Mouse (Mus musculus) yolk sac, embryonic 10.5 days (tissue): Measurements from ENCODE around the gene Cd68.
"Not testable (repeated sequence)": the region's sequence is repeated elsewhere in the genome, so short reads cannot be mapped to it uniquely, and the experiment has no call there.

Experiments
- DNase-seq: peaks from one replicate; pipeline ENCODE4 v3.0.0-alpha.2; 2017; ENCODE audit warnings: low spot score

Cd68 gene

DNA sequence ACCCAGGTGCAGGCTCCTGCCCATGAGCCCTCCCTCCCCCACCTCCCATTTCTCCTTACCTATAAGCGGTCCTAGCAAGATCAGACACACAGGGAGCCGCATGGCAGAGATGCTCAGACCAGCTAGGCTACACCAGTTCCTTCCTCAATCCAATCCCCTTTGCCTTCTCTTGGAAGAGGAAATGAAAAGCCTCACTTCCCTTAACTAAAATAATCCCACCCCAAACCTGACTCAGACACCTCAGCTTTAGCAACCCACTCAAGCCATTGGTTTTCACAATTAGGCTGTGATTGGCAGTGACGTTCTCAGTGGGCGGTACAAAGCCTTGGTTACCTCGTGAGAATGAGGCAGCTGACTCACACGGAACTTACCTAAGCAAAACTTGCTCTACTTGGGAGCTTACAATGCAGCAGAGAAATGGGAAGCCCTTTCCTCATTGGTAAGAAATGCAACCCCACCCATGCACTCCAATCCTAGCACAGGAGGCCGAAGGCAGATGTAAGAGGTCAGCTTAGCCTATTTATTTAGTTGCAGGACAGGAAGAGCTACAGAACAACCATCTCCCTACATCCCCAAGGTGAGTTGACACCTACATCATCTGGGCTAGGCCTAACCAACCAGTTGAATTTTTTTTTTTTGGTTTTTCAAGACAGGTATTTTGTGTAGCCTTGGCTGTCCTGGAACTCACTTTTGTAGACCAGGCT is at the start of gene Cd68:
Gene Cd68, minus strand, starts transcription at position 193 of the 704 bp plus-strand sequence.
- peak; percentile 79 for DNase-seq

- DNase-seq = no peak
Measured at GRCm38 (mm10) chr11:69715482-69715881, 49.5 kb upstream of the Cd68 start.

GRCm38 (mm10) chr11:69714636-69715329 is 48.8 kb upstream of the Cd68 start:
- DNase-seq = peak; percentile 81

GRCm38 (mm10) chr11:69712954-69713672 is 47.2 kb upstream of the Cd68 start:
- peak; percentile 63 for DNase-seq

DNA sequence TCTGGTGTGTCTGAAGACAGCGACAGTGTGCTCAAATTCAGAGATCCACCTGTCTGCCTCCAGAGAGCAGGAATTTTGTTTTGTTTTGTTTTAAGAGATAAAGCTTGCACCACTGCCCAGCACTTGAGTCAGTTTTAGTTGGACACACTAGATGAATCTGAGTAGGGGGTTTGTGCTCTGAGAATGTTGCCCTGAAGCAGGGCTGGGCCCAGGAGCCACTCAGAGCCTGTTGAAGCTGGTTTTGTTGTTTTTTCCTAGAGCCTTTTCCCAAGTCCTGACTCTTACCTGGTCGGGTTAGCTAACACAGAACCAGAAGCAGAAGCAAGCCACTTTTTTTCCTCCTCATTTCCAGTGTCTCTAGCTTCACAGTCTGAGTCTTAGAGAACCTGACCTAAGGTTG is 45.1 kb upstream of the Cd68 start:
- no peak for DNase-seq

DNA sequence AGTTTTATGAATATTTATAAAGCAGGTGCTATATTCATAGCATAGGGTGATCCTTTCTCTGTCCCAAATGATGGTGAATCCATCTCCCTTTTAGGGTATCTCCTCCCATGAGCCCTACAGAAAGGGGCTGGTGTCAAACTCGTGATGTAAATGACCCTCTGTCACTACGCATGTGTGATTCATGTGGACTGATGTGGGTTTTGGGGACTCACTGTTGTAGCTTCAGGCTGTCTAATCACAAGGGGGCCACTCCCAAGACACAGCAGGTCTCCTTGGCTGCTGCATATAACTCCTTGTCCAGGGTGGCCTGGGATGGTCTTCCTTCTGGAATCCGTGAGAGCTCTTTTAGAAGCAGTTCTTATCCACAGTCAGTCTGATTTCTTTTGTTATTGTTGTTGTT is 44.5 kb upstream of the Cd68 start:
- DNase-seq = no peak

DNA sequence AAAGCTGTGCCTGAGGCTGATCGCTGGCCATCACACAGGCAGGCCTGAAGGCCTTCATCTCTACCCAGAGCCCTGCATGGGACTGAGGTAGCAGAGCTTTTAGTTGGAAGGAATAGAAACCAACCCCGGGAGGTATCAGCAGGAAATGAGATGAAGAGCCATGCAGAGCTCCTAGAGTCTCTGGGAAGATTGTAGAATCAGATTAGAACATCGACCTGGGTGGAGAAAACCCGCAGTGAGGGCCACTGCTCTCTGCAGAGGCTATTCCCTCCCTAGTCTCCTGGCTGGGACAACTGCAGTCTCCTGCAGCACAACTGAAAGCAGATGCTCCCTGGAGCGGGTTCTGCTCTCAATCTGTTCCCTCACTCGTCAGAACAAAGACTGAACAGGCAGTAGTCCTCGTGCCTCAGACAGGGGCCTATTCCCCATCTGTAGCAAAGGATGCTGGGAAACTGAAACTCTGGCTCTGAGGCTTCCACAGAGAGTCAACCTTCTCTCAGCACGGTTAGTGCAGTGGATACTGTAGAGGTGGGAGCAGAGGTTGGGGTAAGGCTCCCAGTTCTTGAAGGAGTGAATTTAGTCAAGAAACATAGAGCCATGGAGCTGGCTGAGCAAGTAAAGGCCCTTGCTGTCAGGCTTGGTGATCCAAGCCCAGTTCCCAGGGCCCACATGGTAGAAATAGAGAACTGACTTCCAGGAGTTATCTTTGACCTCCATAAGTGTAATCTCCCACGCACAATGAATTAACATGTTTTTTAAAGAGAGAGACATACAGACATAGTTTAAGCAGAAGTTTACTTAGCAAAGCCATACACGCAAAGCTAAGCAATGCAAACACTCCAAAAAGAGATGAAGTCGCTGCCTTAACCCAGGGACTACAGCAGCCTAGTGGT is 43.8 kb upstream of the Cd68 start:
- DNase-seq = no peak

DNA sequence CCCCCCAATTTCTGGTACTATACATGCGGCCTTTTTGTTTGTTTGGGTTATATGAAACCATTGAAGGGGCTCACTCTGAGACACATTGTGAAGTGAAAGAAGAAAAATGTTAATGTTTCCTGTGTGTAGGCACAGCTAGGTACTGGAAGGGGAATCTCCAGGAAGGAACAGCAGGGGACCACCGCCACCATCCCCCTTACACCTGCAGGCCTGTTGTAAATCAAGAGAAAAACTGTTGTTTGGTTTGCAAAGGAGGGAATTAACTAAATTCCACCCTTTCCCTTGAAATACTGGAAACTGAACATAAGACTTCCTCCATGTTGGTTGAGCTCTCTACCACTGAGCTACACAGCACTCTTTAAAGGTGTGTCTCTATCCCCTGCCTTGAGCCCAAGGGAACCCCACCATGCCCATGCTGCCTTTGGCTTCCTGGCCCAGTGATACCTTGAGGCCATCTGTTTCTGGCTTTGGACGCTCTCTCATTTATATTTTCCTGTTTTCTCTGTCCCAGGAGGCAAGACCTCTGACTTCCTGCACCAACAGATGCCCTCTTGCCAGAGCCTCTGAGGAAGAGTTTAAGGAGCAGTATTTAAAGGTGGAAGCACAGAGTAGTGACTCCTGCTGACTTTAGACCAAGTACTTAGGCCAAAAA is 42.8 kb upstream of the Cd68 start:
- no peak for DNase-seq

- no peak for DNase-seq
Measured at GRCm38 (mm10) chr11:69707873-69708381, 42.0 kb upstream of the Cd68 start.

DNA sequence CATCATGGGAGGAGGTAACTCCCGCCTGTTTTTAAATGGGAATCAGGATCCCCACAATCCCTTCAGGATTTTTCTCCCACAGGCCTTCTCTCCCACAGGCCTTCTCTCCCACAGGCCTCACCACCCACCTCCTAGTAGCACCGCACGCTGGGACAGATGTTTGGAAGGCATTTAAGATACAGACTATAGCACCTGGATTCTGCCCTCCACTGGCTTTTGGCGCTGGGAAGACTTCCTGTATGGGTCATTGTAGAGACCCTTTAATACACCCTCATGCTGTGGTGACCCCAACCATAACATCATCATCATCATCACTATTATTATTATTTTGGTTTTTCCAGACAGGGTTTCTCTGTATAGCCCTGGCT is 41.5 kb upstream of the Cd68 start:
- no peak for DNase-seq

- no peak for DNase-seq
Measured at GRCm38 (mm10) chr11:69706775-69707479, 41.0 kb upstream of the Cd68 start.

- DNase-seq = no peak
Measured at GRCm38 (mm10) chr11:69704613-69705010, 38.7 kb upstream of the Cd68 start.

DNA sequence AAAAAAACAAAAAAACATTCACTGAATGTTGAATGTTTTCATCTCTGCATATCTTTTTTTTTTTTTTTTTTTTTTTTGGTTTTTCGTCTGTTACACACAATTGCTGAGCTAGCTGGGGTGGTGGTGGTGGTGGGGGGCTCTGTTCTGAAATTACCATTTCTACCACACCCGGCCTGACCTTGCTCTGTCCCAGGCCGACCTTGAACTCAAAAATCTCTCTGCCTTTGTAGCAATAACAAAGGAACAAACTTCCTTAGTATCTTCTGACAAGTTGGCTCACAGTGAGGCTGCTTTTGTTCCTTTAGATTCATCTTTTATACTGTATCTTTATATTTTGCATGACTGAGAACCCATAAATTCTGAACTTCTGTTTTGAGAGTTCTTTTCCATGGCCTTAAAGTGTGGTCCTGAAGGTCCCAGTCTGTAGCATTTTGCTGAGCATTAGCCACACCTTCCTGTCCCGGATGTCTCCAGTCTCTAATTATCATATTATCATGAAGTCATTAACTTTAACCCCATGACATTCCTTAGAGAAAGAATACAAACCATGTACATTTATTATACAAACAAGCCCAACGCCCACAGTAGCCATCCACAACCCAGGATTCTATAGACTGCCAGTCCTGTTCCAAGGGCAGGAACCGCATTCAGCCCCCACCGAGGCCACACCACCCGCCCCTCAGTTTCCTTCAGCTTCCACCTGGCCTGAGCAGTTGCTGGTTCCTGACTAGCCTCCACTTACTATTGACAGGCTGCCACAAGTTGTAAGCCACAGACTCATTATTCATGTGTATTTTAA is 38.1 kb upstream of the Cd68 start:
- DNase-seq = no peak

DNA sequence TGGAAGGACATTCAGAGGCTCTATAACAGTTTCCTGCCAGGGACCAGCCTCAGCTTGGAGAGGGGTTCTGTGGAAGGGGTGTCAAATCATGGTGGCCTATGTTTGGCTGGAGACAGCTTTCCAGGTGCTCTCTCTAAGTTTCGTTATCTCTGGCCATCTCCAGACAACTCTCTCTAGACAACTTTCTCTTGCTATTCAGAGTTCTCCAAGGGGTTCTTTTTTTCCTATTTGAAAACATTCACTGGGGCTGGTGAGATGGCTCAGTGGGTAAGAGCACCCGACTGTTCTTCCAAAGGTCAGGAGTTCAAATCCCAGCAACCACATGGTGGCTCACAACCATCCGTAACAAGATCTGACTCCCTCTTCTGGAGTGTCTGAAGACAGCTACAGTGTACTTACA is 37.4 kb upstream of the Cd68 start:
- not testable (repeated sequence) for DNase-seq

DNA sequence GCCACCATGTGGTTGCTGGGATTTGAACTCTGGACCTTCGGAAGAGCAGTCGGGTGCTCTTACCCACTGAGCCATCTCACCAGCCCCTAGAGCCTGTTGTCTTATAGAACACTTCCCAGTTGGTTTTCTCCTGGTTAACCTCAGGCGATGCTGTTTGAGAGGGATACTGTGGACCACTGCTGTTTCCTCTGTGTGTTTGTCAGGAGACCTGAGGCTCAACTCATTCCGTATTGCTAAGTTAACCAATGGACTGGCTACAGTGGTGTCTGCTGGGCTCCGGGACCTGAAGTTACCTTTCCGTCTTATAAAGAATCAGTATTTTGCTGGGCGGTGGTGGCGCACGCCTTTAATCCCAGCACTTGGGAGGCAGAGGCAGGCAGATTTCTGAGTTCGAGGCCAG is 36.9 kb upstream of the Cd68 start:
- not testable (repeated sequence) for DNase-seq

DNA sequence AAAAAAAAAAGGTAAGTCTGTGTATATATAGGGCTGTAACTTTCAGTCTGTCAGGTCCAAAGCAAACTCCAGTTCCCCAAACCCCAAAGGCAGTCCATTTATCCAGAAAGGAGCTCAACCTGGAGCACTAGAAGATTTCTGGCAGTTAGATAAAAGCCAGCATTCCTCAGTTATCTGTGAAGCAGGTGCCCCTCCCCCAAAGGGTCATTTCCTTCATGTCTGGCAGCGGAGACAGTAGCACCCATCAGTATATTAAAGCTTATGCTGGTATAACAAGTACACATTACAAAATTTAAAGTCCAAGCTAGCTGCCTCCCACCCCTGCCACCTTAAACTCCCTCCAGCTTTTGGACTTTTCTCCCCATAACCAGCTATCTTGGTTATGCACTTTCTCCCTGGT is 33.6 kb upstream of the Cd68 start:
- no peak for DNase-seq

- no peak for DNase-seq
Measured at GRCm38 (mm10) chr11:69698574-69698973, 32.6 kb upstream of the Cd68 start.

GRCm38 (mm10) chr11:69697396-69697795 is 31.4 kb upstream of the Cd68 start:
- DNase-seq = no peak

- DNase-seq = peak; percentile 83
Measured at GRCm38 (mm10) chr11:69695361-69696181, 29.6 kb upstream of the Cd68 start, which contains the start of the genes Tnfsf12 and Tnfsfm13. Gene Tnfsf12 (minus strand): TSS chr11:69695849. Gene Tnfsfm13 (minus strand): TSS chr11:69696098.
